Comparison of ENCODE assay signal across 7 mouse cellular contexts in the genomic region with DNA sequence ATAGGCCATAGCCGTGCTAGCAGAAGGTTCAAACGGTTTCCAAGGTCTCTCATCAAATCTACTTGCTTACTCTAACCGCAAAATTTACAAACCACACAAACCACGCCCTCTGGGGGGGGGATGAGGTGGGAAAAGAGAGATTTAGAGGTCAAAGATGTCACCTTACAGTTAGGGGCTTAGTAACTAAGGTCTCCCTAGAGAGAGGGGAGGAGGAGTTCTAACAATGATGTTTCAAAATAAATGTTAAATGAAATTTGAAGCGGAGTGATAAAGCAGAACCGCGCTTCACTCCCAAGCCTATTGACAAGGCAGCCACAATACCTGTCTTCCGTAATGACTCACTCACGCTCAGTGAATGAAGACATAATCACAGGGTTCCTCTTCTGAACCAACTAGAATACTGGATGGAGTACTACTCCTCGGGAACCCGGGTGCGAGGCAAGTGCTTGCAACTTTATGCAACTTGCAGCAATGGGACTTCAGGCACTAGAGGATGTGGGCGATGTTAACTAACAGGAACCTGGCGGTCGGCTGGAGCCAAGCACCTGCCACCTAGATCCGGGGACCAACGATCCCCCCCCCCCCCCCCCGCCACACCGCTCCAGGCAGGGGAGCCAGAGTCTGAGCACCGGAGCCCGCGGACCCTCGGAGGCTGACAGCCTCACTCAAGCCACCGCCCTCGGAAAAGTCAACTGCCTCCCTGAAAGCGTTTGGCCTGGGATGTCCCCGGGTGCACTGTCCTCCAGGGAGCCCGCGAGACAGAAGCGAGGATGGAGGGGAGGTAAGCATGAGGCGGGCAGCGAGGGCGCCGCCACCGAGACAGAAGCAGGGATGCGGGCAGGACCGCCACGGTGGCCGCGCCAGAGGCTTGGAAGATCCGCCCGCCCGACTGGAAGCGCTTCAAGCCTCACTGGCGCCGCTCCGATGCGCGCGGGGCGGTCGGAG. TPM values are rescaled to one million over a fixed set of nuclear protein-coding genes. Genes with fewer than 3 reads are reported as not detected.
A peak's percentile ranks its signal among the peaks of the same experiment; 100 is the strongest.
DNase-seq lines count a peak whose midpoint lies in the region; ATAC-seq lines count a peak whose summit lies in the region.

No protein-coding gene starts in this region.

- ATAC-seq in CD4-positive, CD25-positive, alpha-beta regulatory T cell, adult 4 months = peak; percentile 75
- peak; percentile 60 for ATAC-seq in heart, embryonic 16.5 days (replicated peaks; ENCODE audit: extremely low read depth, insufficient read depth, low FRiP score)

- no peaks in the 10 kb centered on the region for H3K27me3 ChIP-seq in heart, embryonic 16.5 days (ENCODE audit: control insufficient read depth, insufficient read depth, low read length)
- no peaks in the 10 kb centered on the region for H3K27me3 ChIP-seq in splenic B cell, adult 2 months (ENCODE audit: control insufficient read depth, insufficient read depth, low read length, poor library complexity, severe bottlenecking)

- peaks cover 7% of the 10 kb centered on the region for H3K4me1 ChIP-seq in heart, embryonic 16.5 days (ENCODE audit: control insufficient read depth, insufficient read depth, low read length)

- H3K27ac ChIP-seq in heart, embryonic 16.5 days (ENCODE audit: low read length) = peak overlapping the region; percentile 96

- H3K9me3 ChIP-seq in heart, embryonic 16.5 days (replicated peaks; ENCODE audit: control insufficient read depth, low read length) = no peaks in the 10 kb centered on the region

- H3K4me2 ChIP-seq in heart, embryonic 16.5 days (ENCODE audit: low read depth, low read length) = peak overlapping the region; percentile 74

- H3K36me3 ChIP-seq in heart, embryonic 16.5 days (ENCODE audit: control insufficient read depth, insufficient read depth) = no peaks in the 10 kb centered on the region
- H3K36me3 ChIP-seq in splenic B cell, adult 2 months (ENCODE audit: control insufficient read depth, insufficient read depth, low read length, poor library complexity, severe bottlenecking) = no peaks in the 10 kb centered on the region

- 1% methylated on average over 45 of the region's 52 CpGs for WGBS in heart, embryonic 16.5 days

- intact Hi-C loops in left cerebral cortex, postnatal 36 days (cut with DNase I) = loop anchor here (2.0 kb wide), 1 partner anchor 43 kb away; a partner anchor contains a TSS

- DNase-seq in MN1 (ENCODE audit: low spot score) = peak; percentile 61
- DNase-seq in embryo, embryonic 11 days = peak; percentile 14
- DNase-seq in left cerebral cortex, postnatal 36 days (ENCODE audit: low spot score in 2 of 2) = peak; percentile 30 to 31
- peak; percentile 18 for DNase-seq in mesoderm, embryonic 11.5 days (ENCODE audit: low read depth, low spot score)
- peak; percentile 82 for DNase-seq in splenic B cell, adult 2 months (ENCODE audit: low read depth, low spot score)

- peak overlapping the region; percentile 94 for H3K9ac ChIP-seq in heart, embryonic 16.5 days (ENCODE audit: low read length)

- H3K4me3 ChIP-seq in heart, embryonic 16.5 days (ENCODE audit: low read length) = peak overlapping the region; percentile 94

RNA-seq across cellular contexts. Expression of a gene that starts 0.7 kb away (rescaled TPM):
- 10 to 100 TPM; 19.5 to 36.7 TPM for polyA plus RNA-seq in CD4-positive, CD25-positive, alpha-beta regulatory T cell, adult 4 months (2017; shearing (Covaris generic))
- polyA plus RNA-seq in heart, embryonic 16.5 days (2015; fragmentation: Nextera tagmentation; extraction: Ambion mirVana) = 37.1 and 38.9 TPM in 2 replicates
- total RNA-seq in left cerebral cortex, postnatal 36 days (2021) = 10 to 100 TPM; 24.0 to 25.4 TPM

RNA-seq across cellular contexts. Expression of a gene that starts 0.7 kb away (rescaled TPM):
- polyA plus RNA-seq in CD4-positive, CD25-positive, alpha-beta regulatory T cell, adult 4 months (2017; shearing (Covaris generic)) = under 1 TPM; 0.77 to 0.86 TPM
- polyA plus RNA-seq in heart, embryonic 16.5 days (2015; fragmentation: Nextera tagmentation; extraction: Ambion mirVana) = 2.5 and 2.6 TPM in 2 replicates
- total RNA-seq in left cerebral cortex, postnatal 36 days (2021) = 1 to 10 TPM; 4.6 to 9.0 TPM

RNA-seq across cellular contexts. Expression of a gene that starts 8.8 kb away (rescaled TPM):
- polyA plus RNA-seq in CD4-positive, CD25-positive, alpha-beta regulatory T cell, adult 4 months (2017; shearing (Covaris generic)) = 10 to 100 TPM; 31.9 to 40.6 TPM
- polyA plus RNA-seq in heart, embryonic 16.5 days (2015; fragmentation: Nextera tagmentation; extraction: Ambion mirVana) = 21.1 and 25.1 TPM in 2 replicates
- total RNA-seq in left cerebral cortex, postnatal 36 days (2021) = 10 to 100 TPM; 11.4 to 13.3 TPM

RNA-seq across cellular contexts. Expression of a gene that starts 42.7 kb away (rescaled TPM):
- polyA plus RNA-seq in CD4-positive, CD25-positive, alpha-beta regulatory T cell, adult 4 months (2017; shearing (Covaris generic)) = 10 to 100 TPM; 13.9 to 15.6 TPM
- 70.3 and 72.9 TPM in 2 replicates for polyA plus RNA-seq in heart, embryonic 16.5 days (2015; fragmentation: Nextera tagmentation; extraction: Ambion mirVana)
- 10 to 100 TPM; 44.3 to 49.7 TPM for total RNA-seq in left cerebral cortex, postnatal 36 days (2021)

RNA-seq across cellular contexts. Expression of a gene that starts 43.1 kb away (rescaled TPM):
- polyA plus RNA-seq in CD4-positive, CD25-positive, alpha-beta regulatory T cell, adult 4 months (2017; shearing (Covaris generic)) = 10 to 100 TPM; 20.9 to 29.3 TPM
- polyA plus RNA-seq in heart, embryonic 16.5 days (2015; fragmentation: Nextera tagmentation; extraction: Ambion mirVana) = 16.2 and 18.1 TPM in 2 replicates
- 10 to 100 TPM; 21.3 to 24.6 TPM for total RNA-seq in left cerebral cortex, postnatal 36 days (2021)

Comparison
In these comparisons a context has a peak if more than half of its experiments do, and no peak if none do; other contexts are left out.
1. Peak in every context shown above with its lines: DNase-seq, ATAC-seq, H3K4me3 ChIP-seq and H3K27ac ChIP-seq.
2. DNase-seq: peak in every context shown above with its lines; median percentile 82 in splenic B cell, adult 2 months; 61 in MN1; 30 in left cerebral cortex, postnatal 36 days; 18 in mesoderm, embryonic 11.5 days; 14 in embryo, embryonic 11 days.